Mouse (Mus musculus): ENCODE results near the gene Cbln4. TPM values are rescaled to one million over a fixed set of nuclear protein-coding genes. Genes with fewer than 3 reads are reported as not detected.

Cbln4 gene
- polyA plus RNA-seq, 1 experiment, result not detected

DNA sequence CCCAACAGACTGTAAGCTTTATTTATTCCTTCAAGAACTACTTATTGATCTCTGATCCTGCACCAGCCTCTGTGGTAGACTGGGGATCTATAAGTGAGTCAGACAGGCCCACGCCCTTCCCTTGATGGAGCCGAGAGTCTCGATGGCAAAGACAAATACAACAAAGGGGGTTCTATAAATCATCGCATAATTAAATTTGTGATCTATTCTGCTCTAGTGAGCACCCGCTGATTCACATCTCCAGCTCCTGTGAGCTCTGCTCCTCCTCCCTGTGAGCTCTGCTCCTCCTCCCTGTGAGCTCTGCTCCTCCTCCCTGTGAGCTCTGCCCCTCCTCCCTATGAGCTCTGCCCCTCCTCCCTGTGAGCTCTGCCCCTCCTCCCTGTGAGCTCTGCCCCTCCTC, 49.0 kb downstream of the Cbln4 start:
- H3K4me1 ChIP-seq (replicated peaks; ENCODE audit: control insufficient read depth, insufficient read depth, low read length), result no peaks in the 10 kb centered on the region
- H3K4me3 ChIP-seq (ENCODE audit: control insufficient read depth, insufficient read depth, low read length), result no peak overlapping the region
- no peak overlapping the region for H3K27ac ChIP-seq (ENCODE audit: control insufficient read depth, insufficient read depth, low read length)
- no peaks in the 10 kb centered on the region for H3K27me3 ChIP-seq (ENCODE audit: control insufficient read depth, insufficient read depth, low read length)
- 92% methylated on average over 5 of the region's 5 CpGs for WGBS
- H3K36me3 ChIP-seq (ENCODE audit: control insufficient read depth, insufficient read depth, low read length), result no peaks in the 10 kb centered on the region
- TF ChIP-seq CTCF (IDR thresholded peaks at IDR 0.05; ENCODE audit: borderline replicate concordance, control insufficient read depth, extremely low read depth, insufficient read depth, low read length, poor library complexity) (no peak), POLR2A (IDR thresholded peaks at IDR 0.05; ENCODE audit: control insufficient read depth, extremely low read depth, insufficient read depth, low read length, poor library complexity) (no peak)
- no peak for DNase-seq

- WGBS, result 49% methylated on average over 6 of the region's 6 CpGs
- Histone ChIP-seq H3K4me1 (replicated peaks; ENCODE audit: control insufficient read depth, insufficient read depth, low read length) (no peaks in the 10 kb centered on the region), H3K27ac (ENCODE audit: control insufficient read depth, insufficient read depth, low read length) (no peak overlapping the region), H3K36me3 (ENCODE audit: control insufficient read depth, insufficient read depth, low read length) (no peaks in the 10 kb centered on the region), H3K27me3 (ENCODE audit: control insufficient read depth, insufficient read depth, low read length) (no peaks in the 10 kb centered on the region), H3K4me3 (ENCODE audit: control insufficient read depth, insufficient read depth, low read length) (no peak overlapping the region)
- TF ChIP-seq CTCF (IDR thresholded peaks at IDR 0.05; ENCODE audit: borderline replicate concordance, control insufficient read depth, extremely low read depth, insufficient read depth, low read length, poor library complexity) (no peak), POLR2A (IDR thresholded peaks at IDR 0.05; ENCODE audit: control insufficient read depth, extremely low read depth, insufficient read depth, low read length, poor library complexity) (no peak)
- DNase-seq, result no peak
These were observed 56.6 kb downstream of the Cbln4 start for GRCm38 (mm10) chr2:171986686-171987085.

Other genes starting within 250 kb of the Cbln4 start
- not detected in 2 replicates for gene Mc3r, start 205.0 kb upstream of the Cbln4 start, polyA plus RNA-seq (2012; rRNA removed)